Mouse (Mus musculus): Measurements from ENCODE around the gene Tars. TPM values are rescaled to one million over a fixed set of nuclear protein-coding genes. Genes with fewer than 3 reads are reported as not detected.

Tars gene
- 4.7 and 4.8 TPM in 2 replicates for polyA plus RNA-seq (2012; rRNA removed)

DNA sequence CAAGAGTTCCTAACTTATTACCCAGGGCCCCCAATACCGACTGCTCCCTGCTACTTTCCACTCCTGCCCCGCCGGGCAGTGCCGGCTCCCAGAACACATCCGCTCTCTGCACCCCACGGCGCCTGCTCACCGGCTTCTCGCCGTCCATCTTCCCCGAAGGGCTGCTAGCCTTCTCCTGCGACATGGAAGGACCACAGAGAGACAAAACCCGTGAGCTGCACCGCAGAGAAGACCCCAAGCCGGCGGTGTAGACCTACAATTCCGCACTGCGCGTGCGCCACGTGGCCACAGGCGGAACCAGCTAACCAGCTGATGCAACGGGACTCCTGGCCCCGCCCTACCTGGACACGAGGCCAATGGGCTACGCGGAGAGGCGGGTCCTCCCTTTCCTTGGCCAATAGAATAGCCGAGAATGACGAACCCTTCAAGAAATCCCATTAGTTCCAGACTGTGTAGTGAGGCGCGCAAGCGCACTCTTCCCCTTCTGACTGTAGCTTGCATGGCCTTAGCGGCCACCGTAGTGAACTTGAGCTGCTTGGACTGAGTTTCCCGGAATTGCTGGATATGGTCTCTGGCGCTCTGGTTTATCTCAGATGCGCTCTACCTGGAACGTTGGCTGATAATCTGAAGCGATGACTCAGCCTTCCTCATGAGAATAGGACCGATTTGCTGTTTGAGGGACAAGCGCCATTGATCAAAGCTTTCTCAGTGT is at the start of gene Tars:
Gene Tars (minus strand): TSS at position 310 of the 712 bp plus-strand sequence.
- TF ChIP-seq CTCF (IDR thresholded peaks at IDR 0.05; ENCODE audit: control insufficient read depth, insufficient read depth, insufficient replicate concordance, low read depth, low read length) (no peak), POLR2A (IDR thresholded peaks at IDR 0.05; ENCODE audit: control insufficient read depth, low read depth, low read length) (peak; percentile 60)
- Histone ChIP-seq H3K36me3 (ENCODE audit: control insufficient read depth, insufficient read depth, low read length) (no peaks in the 10 kb centered on the region), H3K27ac (ENCODE audit: control insufficient read depth, insufficient read depth, low read depth, low read length) (peak within 1 kb of the TSS; percentile 83), H3K27me3 (ENCODE audit: control insufficient read depth, insufficient read depth, low read length) (no peaks in the 10 kb centered on the region), H3K4me3 (ENCODE audit: control insufficient read depth, low read depth, low read length) (peak within 1 kb of the TSS; percentile 97), H3K4me1 (ENCODE audit: control insufficient read depth, insufficient read depth, low read length) (peaks cover 9% of the 10 kb centered on the region)

DNA sequence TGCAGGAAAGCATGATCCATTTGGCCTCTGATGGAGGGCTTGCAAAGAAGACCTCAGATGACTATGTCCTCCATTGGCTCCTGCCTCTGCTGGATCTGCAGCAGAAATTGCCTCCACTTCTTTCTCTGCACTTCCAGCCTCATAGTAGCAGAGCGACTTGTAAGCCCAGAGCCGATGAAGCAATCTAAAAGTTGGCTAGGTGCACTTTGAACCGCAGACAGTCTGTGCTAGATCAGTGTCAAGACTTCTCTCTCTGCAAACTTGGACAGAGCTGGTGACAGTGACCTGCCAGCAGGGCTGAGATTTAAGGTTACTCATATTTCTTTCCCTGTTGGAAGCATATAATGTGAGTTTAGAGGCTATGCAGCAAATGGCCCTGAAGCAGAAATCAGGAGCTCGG is 37.9 kb upstream of the Tars start:
- Histone ChIP-seq H3K27me3 (ENCODE audit: control insufficient read depth, insufficient read depth, low read length) (no peaks in the 10 kb centered on the region), H3K4me3 (ENCODE audit: control insufficient read depth, low read depth, low read length) (no peak overlapping the region), H3K36me3 (ENCODE audit: control insufficient read depth, insufficient read depth, low read length) (no peaks in the 10 kb centered on the region), H3K4me1 (ENCODE audit: control insufficient read depth, insufficient read depth, low read length) (no peaks in the 10 kb centered on the region), H3K27ac (ENCODE audit: control insufficient read depth, insufficient read depth, low read depth, low read length) (no peak overlapping the region)
- no peak for TF ChIP-seq POLR2A (IDR thresholded peaks at IDR 0.05; ENCODE audit: control insufficient read depth, low read depth, low read length)
- no peak for TF ChIP-seq CTCF (IDR thresholded peaks at IDR 0.05; ENCODE audit: control insufficient read depth, insufficient read depth, insufficient replicate concordance, low read depth, low read length)

GRCm38 (mm10) chr15:11436709-11437280 is 37.3 kb upstream of the Tars start:
- no peaks in the 10 kb centered on the region for H3K36me3 ChIP-seq (ENCODE audit: control insufficient read depth, insufficient read depth, low read length)

GRCm38 (mm10) chr15:11426899-11427298 is 27.4 kb upstream of the Tars start:
- no peaks in the 10 kb centered on the region for H3K27me3 ChIP-seq (ENCODE audit: control insufficient read depth, insufficient read depth, low read length)
- no peak overlapping the region for H3K4me3 ChIP-seq (ENCODE audit: control insufficient read depth, low read depth, low read length)
- H3K4me1 ChIP-seq (ENCODE audit: control insufficient read depth, insufficient read depth, low read length), result no peaks in the 10 kb centered on the region
- no peaks in the 10 kb centered on the region for H3K36me3 ChIP-seq (ENCODE audit: control insufficient read depth, insufficient read depth, low read length)
- TF ChIP-seq POLR2A (IDR thresholded peaks at IDR 0.05; ENCODE audit: control insufficient read depth, low read depth, low read length), result no peak
- TF ChIP-seq CTCF (IDR thresholded peaks at IDR 0.05; ENCODE audit: control insufficient read depth, insufficient read depth, insufficient replicate concordance, low read depth, low read length), result no peak
- no peak overlapping the region for H3K27ac ChIP-seq (ENCODE audit: control insufficient read depth, insufficient read depth, low read depth, low read length)

More at GRCm38 (mm10) chr15:11436709-11437280, 37.3 kb upstream of the Tars start:
- H3K27ac ChIP-seq (ENCODE audit: control insufficient read depth, insufficient read depth, low read depth, low read length), result no peak overlapping the region
- no peaks in the 10 kb centered on the region for H3K27me3 ChIP-seq (ENCODE audit: control insufficient read depth, insufficient read depth, low read length)
- no peak for TF ChIP-seq POLR2A (IDR thresholded peaks at IDR 0.05; ENCODE audit: control insufficient read depth, low read depth, low read length)
- TF ChIP-seq CTCF (IDR thresholded peaks at IDR 0.05; ENCODE audit: control insufficient read depth, insufficient read depth, insufficient replicate concordance, low read depth, low read length), result no peak
- no peaks in the 10 kb centered on the region for H3K4me1 ChIP-seq (ENCODE audit: control insufficient read depth, insufficient read depth, low read length)
- H3K4me3 ChIP-seq (ENCODE audit: control insufficient read depth, low read depth, low read length), result no peak overlapping the region

DNA sequence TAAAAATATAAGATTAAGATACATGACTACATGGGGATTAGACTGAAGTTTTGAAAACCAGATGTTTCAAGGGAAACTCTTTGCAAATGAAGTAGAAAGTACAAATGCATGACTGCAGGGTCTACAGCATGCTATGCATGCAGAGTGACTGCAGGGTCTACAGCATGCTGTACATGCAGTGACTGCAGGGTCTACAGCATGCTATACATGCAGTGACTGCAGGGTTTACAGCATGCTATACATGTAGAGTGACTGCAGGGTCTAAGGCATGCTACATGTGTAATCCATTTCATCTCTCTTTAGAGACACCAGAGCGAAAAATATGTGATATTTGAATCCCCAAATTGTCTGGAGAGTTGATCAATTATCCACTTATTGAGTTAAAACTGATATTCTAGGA is 14.0 kb upstream of the Tars start:
- H3K4me3 ChIP-seq (ENCODE audit: control insufficient read depth, low read depth, low read length), result no peak overlapping the region

GRCm38 (mm10) chr15:11412542-11412941 is 13.1 kb upstream of the Tars start:
- Histone ChIP-seq H3K4me1 (ENCODE audit: control insufficient read depth, insufficient read depth, low read length) (no peaks in the 10 kb centered on the region), H3K36me3 (ENCODE audit: control insufficient read depth, insufficient read depth, low read length) (no peaks in the 10 kb centered on the region), H3K27ac (ENCODE audit: control insufficient read depth, insufficient read depth, low read depth, low read length) (no peak overlapping the region), H3K27me3 (ENCODE audit: control insufficient read depth, insufficient read depth, low read length) (no peaks in the 10 kb centered on the region), H3K4me3 (ENCODE audit: control insufficient read depth, low read depth, low read length) (no peak overlapping the region)
- TF ChIP-seq CTCF (IDR thresholded peaks at IDR 0.05; ENCODE audit: control insufficient read depth, insufficient read depth, insufficient replicate concordance, low read depth, low read length), result no peak
- TF ChIP-seq POLR2A (IDR thresholded peaks at IDR 0.05; ENCODE audit: control insufficient read depth, low read depth, low read length), result no peak

More for the DNA sequence above, 14.0 kb upstream of the Tars start:
- Histone ChIP-seq H3K27me3 (ENCODE audit: control insufficient read depth, insufficient read depth, low read length) (no peaks in the 10 kb centered on the region), H3K36me3 (ENCODE audit: control insufficient read depth, insufficient read depth, low read length) (no peaks in the 10 kb centered on the region), H3K4me1 (ENCODE audit: control insufficient read depth, insufficient read depth, low read length) (no peaks in the 10 kb centered on the region), H3K27ac (ENCODE audit: control insufficient read depth, insufficient read depth, low read depth, low read length) (no peak overlapping the region)
- no peak for TF ChIP-seq POLR2A (IDR thresholded peaks at IDR 0.05; ENCODE audit: control insufficient read depth, low read depth, low read length)
- no peak for TF ChIP-seq CTCF (IDR thresholded peaks at IDR 0.05; ENCODE audit: control insufficient read depth, insufficient read depth, insufficient replicate concordance, low read depth, low read length)

- no peak overlapping the region for H3K27ac ChIP-seq (ENCODE audit: control insufficient read depth, insufficient read depth, low read depth, low read length)
- H3K4me3 ChIP-seq (ENCODE audit: control insufficient read depth, low read depth, low read length), result no peak overlapping the region
- H3K4me1 ChIP-seq (ENCODE audit: control insufficient read depth, insufficient read depth, low read length), result no peaks in the 10 kb centered on the region
- no peaks in the 10 kb centered on the region for H3K27me3 ChIP-seq (ENCODE audit: control insufficient read depth, insufficient read depth, low read length)
- TF ChIP-seq CTCF (IDR thresholded peaks at IDR 0.05; ENCODE audit: control insufficient read depth, insufficient read depth, insufficient replicate concordance, low read depth, low read length) (no peak), POLR2A (IDR thresholded peaks at IDR 0.05; ENCODE audit: control insufficient read depth, low read depth, low read length) (no peak)
- H3K36me3 ChIP-seq (ENCODE audit: control insufficient read depth, insufficient read depth, low read length), result no peaks in the 10 kb centered on the region
Observed at GRCm38 (mm10) chr15:11411846-11412245, 12.4 kb upstream of the Tars start.
